Mouse (Mus musculus): ENCODE measurements around the gene Cpne2. TPM values are rescaled to one million over a fixed set of nuclear protein-coding genes. Genes with fewer than 3 reads are reported as not detected.

Cpne2 gene
- polyA plus RNA-seq, 1 experiment from 2014 or later = 29.9 TPM

- Histone ChIP-seq H3K27ac (replicated peaks) (no peak overlapping the region), H3K27me3 (replicated peaks) (peaks cover 10% of the 10 kb centered on the region; the same call in 1 of the 2 replicates), H3K36me3 (no peaks in the 10 kb centered on the region), H3K4me1 (peaks cover 33% of the 10 kb centered on the region), H3K4me2 (no peak overlapping the region), H3K4me3 (replicated peaks) (no peak overlapping the region), H3K9ac (replicated peaks) (no peak overlapping the region), H3K9me3 (replicated peaks) (no peaks in the 10 kb centered on the region)
- 73% methylated on average over 2 of the region's 2 CpGs for WGBS
- ATAC-seq (ENCODE audit: low FRiP score) = no peak
These were observed 7.2 kb downstream of the Cpne2 start for GRCm38 (mm10) chr8:94540025-94540424.

GRCm38 (mm10) chr8:94540889-94541795, 8.4 kb downstream of the Cpne2 start:
- no peak for ATAC-seq (ENCODE audit: low FRiP score)
- 66% methylated on average over 18 of the region's 18 CpGs for WGBS

GRCm38 (mm10) chr8:94543981-94544380, 11.2 kb downstream of the Cpne2 start:
- Histone ChIP-seq H3K9me3 (replicated peaks) (no peaks in the 10 kb centered on the region), H3K36me3 (no peaks in the 10 kb centered on the region), H3K27me3 (replicated peaks) (no peaks in the 10 kb centered on the region), H3K4me1 (peaks cover 21% of the 10 kb centered on the region), H3K9ac (replicated peaks) (no peak overlapping the region), H3K4me2 (no peak overlapping the region), H3K27ac (replicated peaks) (no peak overlapping the region), H3K4me3 (replicated peaks) (no peak overlapping the region)
- no peak for ATAC-seq (ENCODE audit: low FRiP score)
- WGBS = 76% methylated on average over 8 of the region's 8 CpGs

More at GRCm38 (mm10) chr8:94540889-94541795, 8.4 kb downstream of the Cpne2 start:
- Histone ChIP-seq H3K9ac (replicated peaks) (no peak overlapping the region), H3K27me3 (replicated peaks) (0 out of 2 replicates have a peak, but pooled peaks cover 2% of the 10 kb centered on the region), H3K4me3 (replicated peaks) (no peak overlapping the region), H3K4me2 (no peak overlapping the region), H3K36me3 (no peaks in the 10 kb centered on the region), H3K27ac (replicated peaks) (no peak overlapping the region), H3K9me3 (replicated peaks) (no peaks in the 10 kb centered on the region), H3K4me1 (peaks cover 33% of the 10 kb centered on the region)

GRCm38 (mm10) chr8:94549041-94549440, 16.3 kb downstream of the Cpne2 start:
- no peaks in the 10 kb centered on the region for H3K36me3 ChIP-seq
- no peak overlapping the region; the same call in 1 of the 2 replicates for H3K27ac ChIP-seq (replicated peaks)
- 75% methylated on average over 5 of the region's 5 CpGs for WGBS
- H3K4me1 ChIP-seq = peaks cover 33% of the 10 kb centered on the region
- H3K4me2 ChIP-seq = no peak overlapping the region
- no peak overlapping the region for H3K9ac ChIP-seq (replicated peaks)
- no peak overlapping the region for H3K4me3 ChIP-seq (replicated peaks)
- no peaks in the 10 kb centered on the region for H3K27me3 ChIP-seq (replicated peaks)
- no peaks in the 10 kb centered on the region for H3K9me3 ChIP-seq (replicated peaks)
- no peak for ATAC-seq (ENCODE audit: low FRiP score)

- Histone ChIP-seq H3K4me2 (no peak overlapping the region), H3K27ac (replicated peaks) (peak overlapping the region; percentile 3; the same call in 1 of the 2 replicates), H3K4me1 (peaks cover 33% of the 10 kb centered on the region), H3K9me3 (replicated peaks) (no peaks in the 10 kb centered on the region), H3K36me3 (no peaks in the 10 kb centered on the region), H3K27me3 (replicated peaks) (no peaks in the 10 kb centered on the region), H3K9ac (replicated peaks) (no peak overlapping the region), H3K4me3 (replicated peaks) (no peak overlapping the region)
- ATAC-seq (ENCODE audit: low FRiP score) = no peak
- 58% methylated on average over 5 of the region's 5 CpGs for WGBS
These were observed 16.7 kb downstream of the Cpne2 start for GRCm38 (mm10) chr8:94549482-94549881.

GRCm38 (mm10) chr8:94549998-94550397, 17.2 kb downstream of the Cpne2 start:
- Histone ChIP-seq H3K36me3 (no peaks in the 10 kb centered on the region), H3K4me2 (no peak overlapping the region), H3K9me3 (replicated peaks) (no peaks in the 10 kb centered on the region), H3K27ac (replicated peaks) (0 out of 2 replicates have a peak overlapping the region, but pooled peaks have one; percentile 79), H3K27me3 (replicated peaks) (no peaks in the 10 kb centered on the region), H3K4me1 (peaks cover 33% of the 10 kb centered on the region), H3K4me3 (replicated peaks) (no peak overlapping the region), H3K9ac (replicated peaks) (no peak overlapping the region)
- ATAC-seq (ENCODE audit: low FRiP score) = no peak
- WGBS = 86% methylated on average over 5 of the region's 5 CpGs

- Histone ChIP-seq H3K27ac (replicated peaks) (peak overlapping the region; percentile 80), H3K4me3 (replicated peaks) (no peak overlapping the region), H3K4me2 (no peak overlapping the region; the same call in 1 of the 2 replicates), H3K27me3 (replicated peaks) (no peaks in the 10 kb centered on the region), H3K4me1 (peaks cover 24% of the 10 kb centered on the region), H3K9ac (replicated peaks) (no peak overlapping the region), H3K9me3 (replicated peaks) (no peaks in the 10 kb centered on the region), H3K36me3 (no peaks in the 10 kb centered on the region)
- ATAC-seq (ENCODE audit: low FRiP score) = peak; percentile 85
- WGBS = 22% methylated on average over 17 of the region's 17 CpGs
These were observed 19.0 kb downstream of the Cpne2 start for GRCm38 (mm10) chr8:94551471-94552422.

- H3K4me2 ChIP-seq = no peak overlapping the region
- H3K9me3 ChIP-seq (replicated peaks) = no peaks in the 10 kb centered on the region
- H3K9ac ChIP-seq (replicated peaks) = no peak overlapping the region
- peaks cover 24% of the 10 kb centered on the region for H3K4me1 ChIP-seq
- 72% methylated on average over 2 of the region's 2 CpGs for WGBS
- H3K27me3 ChIP-seq (replicated peaks) = no peaks in the 10 kb centered on the region
- H3K36me3 ChIP-seq = no peaks in the 10 kb centered on the region
- no peak for ATAC-seq (ENCODE audit: low FRiP score)
- peak overlapping the region; percentile 80 for H3K27ac ChIP-seq (replicated peaks)
- no peak overlapping the region for H3K4me3 ChIP-seq (replicated peaks)
These were observed 19.9 kb downstream of the Cpne2 start for GRCm38 (mm10) chr8:94552696-94553095.

GRCm38 (mm10) chr8:94557281-94557680, 24.5 kb downstream of the Cpne2 start:
- WGBS = 63% methylated on average over 3 of the region's 3 CpGs
- Histone ChIP-seq H3K36me3 (no peaks in the 10 kb centered on the region), H3K9me3 (replicated peaks) (no peaks in the 10 kb centered on the region), H3K9ac (replicated peaks) (no peak overlapping the region), H3K27me3 (replicated peaks) (no peaks in the 10 kb centered on the region), H3K4me1 (peaks cover 18% of the 10 kb centered on the region), H3K4me3 (replicated peaks) (no peak overlapping the region), H3K4me2 (no peak overlapping the region), H3K27ac (replicated peaks) (no peak overlapping the region)
- no peak for ATAC-seq (ENCODE audit: low FRiP score)

GRCm38 (mm10) chr8:94561256-94561655, 28.5 kb downstream of the Cpne2 start:
- Histone ChIP-seq H3K9me3 (replicated peaks) (no peaks in the 10 kb centered on the region), H3K36me3 (no peaks in the 10 kb centered on the region), H3K4me3 (replicated peaks) (no peak overlapping the region), H3K9ac (replicated peaks) (no peak overlapping the region), H3K4me2 (no peak overlapping the region), H3K27me3 (replicated peaks) (no peaks in the 10 kb centered on the region), H3K27ac (replicated peaks) (peak overlapping the region; percentile 60), H3K4me1 (peaks cover 24% of the 10 kb centered on the region)
- 19% methylated on average over 5 of the region's 5 CpGs for WGBS
- peak; percentile 81 for ATAC-seq (ENCODE audit: low FRiP score)

GRCm38 (mm10) chr8:94564421-94564820, 31.6 kb downstream of the Cpne2 start:
- Histone ChIP-seq H3K27me3 (replicated peaks) (no peaks in the 10 kb centered on the region), H3K9ac (replicated peaks) (no peak overlapping the region), H3K36me3 (no peaks in the 10 kb centered on the region), H3K27ac (replicated peaks) (no peak overlapping the region), H3K4me3 (replicated peaks) (no peak overlapping the region), H3K4me1 (peaks cover 49% of the 10 kb centered on the region), H3K9me3 (replicated peaks) (no peaks in the 10 kb centered on the region), H3K4me2 (no peak overlapping the region)
- no peak for ATAC-seq (ENCODE audit: low FRiP score)

All from neural tube, embryonic 15.5 days (tissue).